Mouse (Mus musculus) CH12.LX (cell line): ENCODE data around the gene 2210016L21Rik.

Experiments
- NRF1 ChIP-seq: IDR thresholded peaks from 2 replicates; pipeline ENCODE4 v1.6.1; 2014; ENCODE audit warnings: low read depth, mild to moderate bottlenecking, inconsistent platforms, low read length, improper control_type of control experiment, moderate library complexity
- POLR2A ChIP-seq: IDR thresholded peaks from 2 replicates; pipeline ENCODE4 v1.6.1; 2011; ENCODE audit warnings: low read depth, mild to moderate bottlenecking, improper control_type of control experiment, low read length
- SIN3A ChIP-seq: IDR thresholded peaks from 2 replicates; pipeline ENCODE4 v1.6.1; 2012; ENCODE audit warnings: low read length, improper control_type of control experiment, inconsistent platforms
- ZKSCAN1 ChIP-seq: IDR thresholded peaks from 2 replicates; pipeline ENCODE4 v1.6.1; 2012; ENCODE audit warnings: low read depth, inconsistent platforms, low read length, improper control_type of control experiment, borderline replicate concordance
- ZMIZ1 ChIP-seq: IDR thresholded peaks from 2 replicates; pipeline ENCODE4 v1.6.1; 2012; ENCODE audit warnings: low read depth, mild to moderate bottlenecking, inconsistent platforms, low read length, improper control_type of control experiment

DNA sequence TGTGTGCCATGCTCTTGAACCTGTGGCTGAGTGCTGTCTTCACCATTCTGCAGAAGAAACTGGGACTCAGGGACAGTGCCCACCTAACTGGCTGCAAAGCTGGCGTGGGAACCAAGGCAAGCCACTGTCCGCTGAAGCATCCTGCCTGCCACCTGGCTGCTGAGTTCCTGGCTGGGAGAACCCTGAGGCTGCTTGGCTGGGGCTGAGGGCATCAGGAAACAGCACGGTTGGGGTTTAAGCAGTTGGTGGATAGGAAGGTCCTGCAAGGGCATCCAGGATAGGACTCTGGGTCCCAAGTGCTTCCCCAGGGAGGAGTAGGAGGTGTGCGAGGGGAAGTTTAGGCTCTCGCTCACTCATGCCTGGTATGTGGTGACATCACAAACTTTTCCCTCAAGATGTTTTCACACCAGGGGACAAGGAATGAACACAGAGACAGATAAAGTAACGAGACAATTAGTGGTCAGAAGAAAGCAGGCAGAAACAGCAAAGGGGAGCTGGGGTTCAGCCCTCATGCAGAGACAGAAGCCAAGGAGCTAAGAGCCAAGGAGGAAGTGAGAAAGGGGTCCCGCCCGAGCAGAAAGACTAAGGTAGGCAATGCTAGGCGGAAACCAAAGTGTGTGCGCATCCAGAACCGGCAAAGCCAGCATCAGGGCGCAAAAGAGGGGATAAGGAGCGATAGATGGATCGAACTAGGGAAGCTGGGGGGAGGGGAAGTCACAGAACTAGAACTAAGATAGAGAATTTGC is 25.7 kb downstream of the 2210016L21Rik start:
- TF ChIP-seq NRF1 (no peak), ZMIZ1 (no peak), SIN3A (no peak), POLR2A (no peak), ZKSCAN1 (no peak)
